Mouse (Mus musculus) thymus, postnatal 25 days (tissue): ENCODE results near the gene Rfng.
"Not testable (repeated sequence)": the region's sequence is repeated elsewhere in the genome, so short reads cannot be mapped to it uniquely, and the experiment has no call there.

Experiments
- DNase-seq: peaks from one replicate; pipeline ENCODE4 v3.0.0; 2022

Gene Rfng

GRCm38 (mm10) chr11:120784064-120784791 lies at the start of gene Rfng, which contains the start of gene Gps1:
Gene Rfng, minus strand, starts transcription at chr11:120784207.
Gene Gps1, plus strand, starts transcription at chr11:120784272.
- DNase-seq: peak; percentile 85

- DNase-seq: not testable (repeated sequence)
Measured at GRCm38 (mm10) chr11:120832962-120833361, 49.0 kb upstream of the Rfng start.

GRCm38 (mm10) chr11:120831659-120832440 lies 47.8 kb upstream of the Rfng start:
- DNase-seq: no peak

- no peak for DNase-seq
Measured at GRCm38 (mm10) chr11:120830686-120831085, 46.7 kb upstream of the Rfng start.

- DNase-seq: no peak
Measured at GRCm38 (mm10) chr11:120829757-120830532, 45.9 kb upstream of the Rfng start.

- no peak for DNase-seq
Measured at GRCm38 (mm10) chr11:120828416-120828815, 44.4 kb upstream of the Rfng start.

- no peak for DNase-seq
Measured at GRCm38 (mm10) chr11:120826016-120826953, 42.3 kb upstream of the Rfng start.

- DNase-seq: peak; percentile 19
Measured at GRCm38 (mm10) chr11:120825289-120825863, 41.4 kb upstream of the Rfng start.

- no peak for DNase-seq
Measured at GRCm38 (mm10) chr11:120824787-120825288, 40.8 kb upstream of the Rfng start.

GRCm38 (mm10) chr11:120823956-120824786 lies 40.2 kb upstream of the Rfng start, which contains the start of gene Fasn:
Gene Fasn, minus strand, starts transcription at chr11:120824547.
- peak; percentile 96 for DNase-seq

GRCm38 (mm10) chr11:120823551-120823947 lies 39.5 kb upstream of the Rfng start:
- DNase-seq: no peak

GRCm38 (mm10) chr11:120822831-120823550 lies 39.0 kb upstream of the Rfng start:
- DNase-seq: peak; percentile 31

- DNase-seq: no peak
Measured at GRCm38 (mm10) chr11:120822321-120822720, 38.3 kb upstream of the Rfng start.

GRCm38 (mm10) chr11:120821076-120821922 lies 37.3 kb upstream of the Rfng start:
- DNase-seq: no peak

GRCm38 (mm10) chr11:120820546-120820945 lies 36.5 kb upstream of the Rfng start:
- DNase-seq: no peak

- no peak for DNase-seq
Measured at GRCm38 (mm10) chr11:120819556-120819955, 35.5 kb upstream of the Rfng start.

- no peak for DNase-seq
Measured at GRCm38 (mm10) chr11:120818251-120818650, 34.2 kb upstream of the Rfng start.

- no peak for DNase-seq
Measured at GRCm38 (mm10) chr11:120817358-120817757, 33.4 kb upstream of the Rfng start.

- no peak for DNase-seq
Measured at GRCm38 (mm10) chr11:120812068-120812467, 28.1 kb upstream of the Rfng start.
